Mouse (Mus musculus): Measurements from ENCODE around the gene Apbb2.

DNA sequence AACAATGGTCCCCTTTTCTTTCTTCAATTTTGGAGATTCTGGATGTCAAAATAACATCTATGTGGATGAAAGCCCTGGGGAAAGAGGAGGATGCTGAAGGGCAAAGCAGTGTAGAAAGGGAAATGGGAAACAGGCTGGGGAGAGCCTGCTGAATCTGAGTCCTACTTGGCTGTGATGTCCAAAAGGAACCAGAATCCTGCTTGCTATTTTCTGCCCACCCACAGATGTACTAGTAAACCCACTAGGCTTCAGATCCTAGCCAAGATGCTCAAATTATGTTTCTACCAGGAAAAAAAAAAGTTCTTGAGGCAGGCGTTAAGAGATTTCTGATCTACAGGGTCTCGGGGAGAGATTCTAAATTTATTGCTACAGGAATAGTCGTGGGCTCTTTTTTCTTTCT is 205.8 kb downstream of the Apbb2 start:
- TF ChIP-seq POLR2A (IDR thresholded peaks at IDR 0.05; ENCODE audit: low read depth, low read length) (no peak), CTCF (IDR thresholded peaks at IDR 0.05; ENCODE audit: borderline replicate concordance, insufficient read depth, low read length) (no peak)

Measured in embryonic fibroblast, embryonic 13.5 days (primary cell).